Mouse (Mus musculus) CH12.LX (cell line): ENCODE data around the gene Slc30a3. TPM values are rescaled to one million over a fixed set of nuclear protein-coding genes. Genes with fewer than 3 reads are reported as not detected.

Experiments
- DNase-seq: peaks from one replicate; pipeline ENCODE4 v3.0.0-alpha.2; 2013; ENCODE audit errors: extremely low read depth
- H3K27ac ChIP-seq: 2 replicates; pipeline ENCODE4 v1.5.1; 2012; ENCODE audit warnings: low read depth, mild to moderate bottlenecking, control low read depth, moderate library complexity; ENCODE audit not compliant: insufficient read depth
- H3K27me3 ChIP-seq: replicated peaks from 2 replicates; pipeline ENCODE3; 2012; ENCODE audit warnings: inconsistent platforms
- H3K36me3 ChIP-seq, 2 experiments: replicated peaks in 1 of 2; 2 replicates each; pipeline versions ENCODE3 to v1.6.1; 2012; ENCODE audit warnings: inconsistent platforms in 1 of 2, low read length in 1 of 2, mild to moderate bottlenecking in 1 of 2, mixed read lengths in 1 of 2, moderate library complexity in 1 of 2; ENCODE audit not compliant: control insufficient read depth in 1 of 2, insufficient read depth in 1 of 2
- H3K4me1 ChIP-seq, 2 experiments: 2 replicates each; pipeline ENCODE4 v1.6.1; 2012; ENCODE audit warnings: inconsistent platforms in 1 of 2, moderate library complexity in 1 of 2; ENCODE audit not compliant: insufficient read depth in 2 of 2, control insufficient read depth in 1 of 2
- H3K4me2 ChIP-seq: 2 replicates; pipeline ENCODE4 v1.6.1; 2012; ENCODE audit warnings: low read depth, mild to moderate bottlenecking, control low read depth; ENCODE audit not compliant: poor library complexity, insufficient read depth, severe bottlenecking
- H3K4me3 ChIP-seq, 3 experiments: fragments of 150-350 bp in 1 of 3; sonication (generic) in 1 of 3; replicated peaks in 1 of 3; 2 replicates each; pipeline versions ENCODE3 to v1.5.1; 2011 to 2012; ENCODE audit warnings: low read depth in 2 of 3, low read length in 2 of 3, mild to moderate bottlenecking in 2 of 3, moderate library complexity in 2 of 3, control low read depth in 1 of 3, improper control_type of control experiment in 1 of 3, inconsistent platforms in 1 of 3, mixed read lengths in 1 of 3; ENCODE audit not compliant: poor library complexity in 1 of 3
- H3K79me2 ChIP-seq: replicated peaks from 2 replicates; pipeline ENCODE4 v1.6.1; 2012; ENCODE audit warnings: mild to moderate bottlenecking, moderate library complexity; ENCODE audit not compliant: control insufficient read depth, poor library complexity, insufficient read depth, severe bottlenecking; ENCODE audit errors: extremely low read depth
- H3K9ac ChIP-seq: 2 replicates; pipeline ENCODE4 v1.6.1; 2012; ENCODE audit warnings: low read depth, mild to moderate bottlenecking, control low read depth, moderate library complexity; ENCODE audit not compliant: insufficient read depth
- H3K9me3 ChIP-seq: replicated peaks from 2 replicates; pipeline ENCODE3; 2012; ENCODE audit warnings: low read length, inconsistent platforms, mixed read lengths
- BHLHE40 ChIP-seq: IDR thresholded peaks from 2 replicates; pipeline ENCODE4 v1.6.1; 2011; ENCODE audit warnings: mild to moderate bottlenecking, low read depth, low read length, improper control_type of control experiment
- CHD1 ChIP-seq: IDR thresholded peaks from 2 replicates; pipeline ENCODE4 v1.6.1; 2012; ENCODE audit warnings: low read depth, low read length, improper control_type of control experiment, inconsistent platforms
- CHD2 ChIP-seq: IDR thresholded peaks from 2 replicates; pipeline ENCODE4 v1.6.1; 2011; ENCODE audit warnings: low read length, improper control_type of control experiment
- ELF1 ChIP-seq: IDR thresholded peaks from 2 replicates; pipeline ENCODE4 v1.6.1; 2014; ENCODE audit warnings: low read depth, mild to moderate bottlenecking, inconsistent platforms, low read length, improper control_type of control experiment
- ETS1 ChIP-seq: conservative IDR thresholded peaks from 2 replicates; pipeline ENCODE4 v1.6.1; 2012; ENCODE audit warnings: low read depth, mild to moderate bottlenecking, inconsistent platforms, low read length, improper control_type of control experiment, moderate library complexity
- GABPA ChIP-seq: IDR thresholded peaks from 2 replicates; pipeline ENCODE4 v1.6.1; 2012; ENCODE audit warnings: low read depth, low read length, improper control_type of control experiment, inconsistent platforms; ENCODE audit not compliant: insufficient replicate concordance
- HCFC1 ChIP-seq: IDR thresholded peaks from 2 replicates; pipeline ENCODE4 v1.6.1; 2012; ENCODE audit warnings: low read depth, mild to moderate bottlenecking, inconsistent platforms, low read length, improper control_type of control experiment
- KAT2A ChIP-seq: IDR thresholded peaks from 2 replicates; pipeline ENCODE4 v1.6.1; 2012; ENCODE audit warnings: low read length, improper control_type of control experiment, inconsistent platforms; ENCODE audit not compliant: insufficient replicate concordance
- MAX ChIP-seq: IDR thresholded peaks from 2 replicates; pipeline ENCODE4 v1.6.1; 2011; ENCODE audit warnings: low read length, improper control_type of control experiment
- MAZ ChIP-seq: IDR thresholded peaks from 2 replicates; pipeline ENCODE4 v1.6.1; 2012; ENCODE audit warnings: low read depth, mild to moderate bottlenecking, inconsistent platforms, low read length, improper control_type of control experiment, moderate library complexity
- NRF1 ChIP-seq: IDR thresholded peaks from 2 replicates; pipeline ENCODE4 v1.6.1; 2014; ENCODE audit warnings: low read depth, mild to moderate bottlenecking, inconsistent platforms, low read length, improper control_type of control experiment, moderate library complexity
- RCOR1 ChIP-seq: conservative IDR thresholded peaks from 2 replicates; pipeline ENCODE4 v1.6.1; 2012; ENCODE audit warnings: low read depth, mild to moderate bottlenecking, inconsistent platforms, low read length, improper control_type of control experiment
- SMC3 ChIP-seq: IDR thresholded peaks from 2 replicates; pipeline ENCODE4 v1.6.1; 2011; ENCODE audit warnings: low read depth, low read length, improper control_type of control experiment
- TBP ChIP-seq: conservative IDR thresholded peaks from 2 replicates; pipeline ENCODE4 v1.6.1; 2011; ENCODE audit warnings: low read depth, low read length, improper control_type of control experiment
- TCF12 ChIP-seq: IDR thresholded peaks from 2 replicates; pipeline ENCODE4 v1.6.1; 2014; ENCODE audit warnings: low read depth, mild to moderate bottlenecking, inconsistent platforms, low read length, improper control_type of control experiment
- UBTF ChIP-seq: IDR thresholded peaks from 2 replicates; pipeline ENCODE4 v1.6.1; 2012; ENCODE audit warnings: low read depth, mild to moderate bottlenecking, inconsistent platforms, low read length, improper control_type of control experiment, moderate library complexity
- USF1 ChIP-seq: IDR thresholded peaks from 2 replicates; pipeline ENCODE4 v1.6.1; 2014; ENCODE audit warnings: low read depth, mild to moderate bottlenecking, inconsistent platforms, low read length, improper control_type of control experiment
- USF2 ChIP-seq: conservative IDR thresholded peaks from 2 replicates; pipeline ENCODE4 v1.6.1; 2011; ENCODE audit warnings: low read depth, low read length, improper control_type of control experiment
- ZC3H11A ChIP-seq: IDR thresholded peaks from 2 replicates; pipeline ENCODE4 v1.6.1; 2012; ENCODE audit warnings: low read depth, mild to moderate bottlenecking, inconsistent platforms, low read length, improper control_type of control experiment
- ZMIZ1 ChIP-seq: IDR thresholded peaks from 2 replicates; pipeline ENCODE4 v1.6.1; 2012; ENCODE audit warnings: low read depth, mild to moderate bottlenecking, inconsistent platforms, low read length, improper control_type of control experiment
- ZNF384 ChIP-seq: IDR thresholded peaks from 2 replicates; pipeline ENCODE4 v1.6.1; 2012; ENCODE audit warnings: low read depth, low read length, improper control_type of control experiment, inconsistent platforms
- dilution Hi-C: fragments of 300-500 bp; cut with MboI; formaldehyde crosslinking; loops from 2 replicates; pipeline ENCODE4 v1.14.3; 2020; ENCODE audit warnings: low sequenced_read_pairs; ENCODE audit not compliant: extremely low pct_unique_long_range_greater_than_20kb, extremely low pct_ligation_motif_present
- in situ Hi-C: fragments of 300-500 bp; cut with MboI; formaldehyde crosslinking; loops from 3 replicates; pipeline ENCODE4 v1.14.3; 2019; ENCODE audit warnings: low sequenced_read_pairs, low pct_ligation_motif_present, low pct_unique_long_range_greater_than_20kb, mixed read lengths
- polyA plus RNA-seq: library from polyadenylated mRNA; unstranded; fragments of >175 nt; gene quantifications from 2 replicates; pipeline ENCODE4 v1.2.1, GENCODE M21; 2012; ENCODE audit warnings: low read depth; ENCODE audit not compliant: insufficient read length
- total RNA-seq, 2 experiments: library from RNA; depleted of rRNA; stranded (reverse); fragments of 300-350 nt in 1 of 2; fragments of >200 nt in 1 of 2; gene quantifications; 2 replicates each; pipeline ENCODE4 v1.2.3; 2012 to 2014

Slc30a3 gene
- total and polyA plus RNA-seq, 3 experiments = not detected

DNA sequence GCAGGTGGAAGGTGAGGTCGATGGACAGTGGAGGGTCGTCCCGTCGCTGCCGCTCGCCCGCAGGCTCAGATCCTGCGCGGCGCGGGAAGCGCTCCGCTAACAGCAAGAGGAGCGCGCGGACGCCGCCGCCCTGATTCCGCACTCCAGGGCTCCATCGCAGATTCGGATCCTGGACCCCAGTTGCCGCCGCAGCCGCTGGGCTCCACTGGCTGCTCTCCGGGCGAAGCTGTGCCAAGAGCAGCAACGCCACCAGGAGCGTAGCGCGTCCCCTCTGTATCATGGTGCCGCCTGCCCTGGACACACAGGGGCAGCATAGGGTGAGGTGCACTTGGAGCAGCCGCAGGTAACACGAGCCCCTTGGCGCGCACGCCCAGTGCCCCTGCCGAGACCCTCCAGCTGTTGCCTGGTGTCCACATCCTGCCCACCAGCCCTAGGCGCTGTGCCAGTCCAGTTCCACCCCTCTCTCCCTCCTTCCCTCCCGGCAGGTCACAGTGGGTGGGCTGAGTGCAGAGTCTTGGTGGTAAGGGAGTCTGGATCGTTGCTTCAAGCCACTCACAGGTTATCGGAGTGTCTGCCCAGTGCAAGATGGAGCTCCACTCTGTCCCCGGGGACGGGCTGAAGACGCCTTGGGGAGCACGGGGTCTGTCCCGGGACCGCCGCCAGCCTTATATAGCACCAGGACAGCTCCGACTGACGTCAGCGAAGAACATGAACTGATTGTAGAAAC, 30.4 kb upstream of the Slc30a3 start, which contains the start of gene Ucn:
Gene Ucn (minus strand): TSS at position 589 of the 727 bp plus-strand sequence.
- Histone ChIP-seq H3K9ac (no peak within 1 kb of the TSS), H3K4me2 (no peak within 1 kb of the TSS), H3K4me1 (no peaks in the 10 kb centered on the region), H3K36me3 (peaks cover 9 to 18% of the 10 kb centered on the region in 2 experiments), H3K79me2 (no peaks in the 10 kb centered on the region), H3K27ac (no peak within 1 kb of the TSS), H3K4me3 (no peak within 1 kb of the TSS), H3K27me3 (no peaks in the 10 kb centered on the region), H3K9me3 (no peaks in the 10 kb centered on the region)
- DNase-seq = no peak
- in situ Hi-C loops = no loop called here
- no peak for TF ChIP-seq ELF1
- TF ChIP-seq USF2 = no peak
- TF ChIP-seq KAT2A = no peak
- TF ChIP-seq HCFC1 = no peak
- no peak for TF ChIP-seq MAZ
- no peak for TF ChIP-seq SMC3
- TF ChIP-seq TCF12 = no peak
- TF ChIP-seq ZMIZ1 = no peak
- TF ChIP-seq GABPA = no peak
- no peak for TF ChIP-seq ETS1
- TF ChIP-seq ZC3H11A = no peak
- TF ChIP-seq USF1 = no peak
- TF ChIP-seq MAX = no peak
- TF ChIP-seq CHD1 = no peak
- TF ChIP-seq TBP = no peak
- no peak for TF ChIP-seq ZNF384
- TF ChIP-seq UBTF = no peak
- no peak for TF ChIP-seq RCOR1
- TF ChIP-seq BHLHE40 = no peak
- TF ChIP-seq, all 38 proteins: peak for 0
- dilution Hi-C loops = no loop called here

DNA sequence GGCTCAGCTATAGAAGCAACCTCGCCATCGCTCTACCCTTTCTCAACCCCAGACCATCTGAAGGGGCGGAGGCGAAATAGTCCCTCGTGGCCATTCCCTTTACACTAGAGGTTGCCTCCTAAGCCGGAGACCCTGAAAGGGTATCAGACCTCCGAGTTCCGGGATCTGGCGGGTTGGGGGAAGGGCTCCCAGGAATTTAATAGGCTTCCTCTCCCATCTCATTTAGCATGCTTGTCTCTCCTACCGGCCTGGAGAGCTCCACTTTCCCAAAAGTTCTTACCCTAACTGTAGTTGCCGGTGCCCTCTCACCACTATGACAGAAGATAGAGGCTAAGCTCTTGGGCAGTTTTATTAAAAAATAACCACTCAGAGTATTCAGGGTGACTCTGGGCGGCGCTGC, 29.6 kb upstream of the Slc30a3 start:
- H3K4me2 ChIP-seq = no peak overlapping the region
- no peak overlapping the region for H3K27ac ChIP-seq
- H3K9ac ChIP-seq = no peak overlapping the region
- in situ Hi-C loops (no loop called here), dilution Hi-C loops (no loop called here)
- no peaks in the 10 kb centered on the region for H3K4me1 ChIP-seq
- no peak overlapping the region for H3K4me3 ChIP-seq
- no peaks in the 10 kb centered on the region for H3K27me3 ChIP-seq
- peaks cover 7 to 15% of the 10 kb centered on the region in 2 experiments for H3K36me3 ChIP-seq
- DNase-seq = no peak
- H3K9me3 ChIP-seq = no peaks in the 10 kb centered on the region
- TF ChIP-seq CHD2 (no peak), NRF1 (no peak), ETS1 (no peak), HCFC1 (no peak)
- no peaks in the 10 kb centered on the region for H3K79me2 ChIP-seq
